Mouse (Mus musculus) MN1 (cell line): ENCODE results near the gene Wnt9b.

Experiments
- DNase-seq: peaks from one replicate; pipeline ENCODE4 v3.0.0-alpha.2; 2016; ENCODE audit warnings: low spot score

The Wnt9b gene

DNA sequence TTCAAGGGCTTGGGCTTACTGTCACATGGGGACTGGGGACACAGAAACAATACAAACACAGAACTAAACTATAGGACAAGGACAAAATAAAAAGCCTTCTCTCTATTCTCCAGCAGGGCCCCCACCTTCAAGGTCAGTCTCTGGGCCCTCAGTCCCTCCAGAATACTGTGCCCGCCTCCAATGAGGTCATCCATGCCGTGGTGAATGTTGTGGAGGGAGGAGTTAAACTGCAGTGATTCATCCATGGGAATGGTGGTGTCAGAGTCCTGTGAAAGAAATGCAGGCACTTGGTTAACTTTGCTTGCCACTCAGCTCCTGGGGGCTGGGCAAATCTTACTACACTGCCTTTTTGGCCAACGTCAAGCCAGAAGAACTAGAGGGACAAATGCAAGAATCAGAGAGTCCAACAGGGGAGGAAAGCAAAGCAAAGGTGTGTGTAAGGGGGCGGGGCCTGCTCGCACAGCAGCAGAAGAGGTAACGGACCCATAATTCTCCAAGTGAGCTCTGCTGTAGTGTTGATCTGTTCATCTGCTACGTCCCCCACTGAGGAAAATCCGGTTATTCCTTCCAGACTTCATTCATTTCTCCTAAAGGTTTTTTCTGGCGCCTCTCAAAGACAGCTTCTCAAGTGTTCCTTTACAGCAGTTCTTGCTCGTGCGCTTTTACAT lies 65.8 kb downstream of the Wnt9b start:
- peak; percentile 56 for DNase-seq
